Mouse (Mus musculus) ES-Bruce4 (cell line): ENCODE data around the gene Spdye4b.

Experiments used
- CTCF ChIP-seq: IDR thresholded peaks from one replicate; pipeline ENCODE4 v1.8.1; 2011; ENCODE audit warnings: low read depth, low read length
- POLR2A ChIP-seq: IDR thresholded peaks from one replicate; pipeline ENCODE4 v1.8.1; 2011; ENCODE audit warnings: low read length; ENCODE audit not compliant: insufficient read depth

DNA sequence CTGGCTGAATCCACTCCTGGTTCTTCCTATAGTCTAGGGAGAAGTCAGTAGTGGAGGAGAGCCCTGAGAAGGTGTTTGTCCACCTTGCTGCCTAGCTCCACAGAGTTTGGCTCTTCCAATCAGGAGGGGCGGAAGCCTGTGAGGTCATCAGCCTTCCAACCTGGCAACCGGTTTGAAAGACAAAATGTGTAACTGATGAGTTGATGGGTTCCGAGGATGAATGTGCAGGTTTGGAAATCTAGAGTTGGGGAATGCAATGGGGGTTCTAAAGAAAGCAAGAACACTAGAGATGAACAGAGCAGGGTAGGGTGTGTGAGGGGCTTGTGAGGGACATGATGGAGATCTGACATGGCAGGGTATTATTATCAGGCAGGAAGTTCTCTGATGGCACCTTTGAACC is 46.0 kb downstream of the Spdye4b start, which contains the start of gene Spdye4a:
- no peak for TF ChIP-seq POLR2A
- no peak for TF ChIP-seq CTCF
